Mouse (Mus musculus): Measurements from ENCODE around the gene Clasp2.
"Not testable (repeated sequence)": the region's sequence is repeated elsewhere in the genome, so short reads cannot be mapped to it uniquely, and the experiment has no call there.

Gene Clasp2

GRCm38 (mm10) chr9:113815836-113816235 lies 74.6 kb downstream of the Clasp2 start:
- no peak for DNase-seq (ENCODE audit: low spot score)

GRCm38 (mm10) chr9:113822150-113822549 lies 80.9 kb downstream of the Clasp2 start:
- DNase-seq (ENCODE audit: low spot score), result no peak

GRCm38 (mm10) chr9:113828719-113829118 lies 87.4 kb downstream of the Clasp2 start:
- no peak for DNase-seq (ENCODE audit: low spot score)

GRCm38 (mm10) chr9:113830219-113830618 lies 88.9 kb downstream of the Clasp2 start:
- DNase-seq (ENCODE audit: low spot score), result no peak

GRCm38 (mm10) chr9:113833481-113833880 lies 92.2 kb downstream of the Clasp2 start:
- no peak for DNase-seq (ENCODE audit: low spot score)

GRCm38 (mm10) chr9:113837001-113837400 lies 95.7 kb downstream of the Clasp2 start:
- no peak for DNase-seq (ENCODE audit: low spot score)

- no peak for DNase-seq (ENCODE audit: low spot score)
Observed at GRCm38 (mm10) chr9:113837461-113837860, 96.2 kb downstream of the Clasp2 start.

GRCm38 (mm10) chr9:113844029-113844428 lies 102.8 kb downstream of the Clasp2 start:
- no peak for DNase-seq (ENCODE audit: low spot score)

- DNase-seq (ENCODE audit: low spot score), result no peak
Observed at GRCm38 (mm10) chr9:113855441-113855840, 114.2 kb downstream of the Clasp2 start.

GRCm38 (mm10) chr9:113857281-113857928 lies 116.1 kb downstream of the Clasp2 start:
- no peak for DNase-seq (ENCODE audit: low spot score)

- DNase-seq (ENCODE audit: low spot score), result no peak
Observed at GRCm38 (mm10) chr9:113857929-113858440, 116.7 kb downstream of the Clasp2 start.

GRCm38 (mm10) chr9:113859420-113859819 lies 118.1 kb downstream of the Clasp2 start:
- no peak for DNase-seq (ENCODE audit: low spot score)

GRCm38 (mm10) chr9:113863370-113863999 lies 122.2 kb downstream of the Clasp2 start:
- no peak for DNase-seq (ENCODE audit: low spot score)

- DNase-seq (ENCODE audit: low spot score), result no peak
Observed at GRCm38 (mm10) chr9:113867951-113868350, 126.7 kb downstream of the Clasp2 start.

GRCm38 (mm10) chr9:113894903-113895302 lies 153.6 kb downstream of the Clasp2 start:
- no peak for DNase-seq (ENCODE audit: low spot score)

- no peak for DNase-seq (ENCODE audit: low spot score)
Observed at GRCm38 (mm10) chr9:113903136-113903535, 161.9 kb downstream of the Clasp2 start.

GRCm38 (mm10) chr9:113904315-113904714 lies 163.0 kb downstream of the Clasp2 start:
- not testable (repeated sequence) for DNase-seq (ENCODE audit: low spot score)

GRCm38 (mm10) chr9:113915789-113916188 lies 174.5 kb downstream of the Clasp2 start:
- DNase-seq (ENCODE audit: low spot score), result no peak

GRCm38 (mm10) chr9:113922677-113923076 lies 181.4 kb downstream of the Clasp2 start:
- no peak for DNase-seq (ENCODE audit: low spot score)

- no peak for DNase-seq (ENCODE audit: low spot score)
Observed at GRCm38 (mm10) chr9:113924883-113925282, 183.6 kb downstream of the Clasp2 start.

GRCm38 (mm10) chr9:113928591-113928990 lies 187.3 kb downstream of the Clasp2 start:
- DNase-seq (ENCODE audit: low spot score), result no peak

- no peak for DNase-seq (ENCODE audit: low spot score)
Observed at GRCm38 (mm10) chr9:113929676-113930075, 188.4 kb downstream of the Clasp2 start.

GRCm38 (mm10) chr9:113930534-113931374 lies 189.5 kb downstream of the Clasp2 start, which contains the start of gene Ubp1:
Ubp1 (plus strand) TSS chr9:113930934.
- DNase-seq (ENCODE audit: low spot score), result peak; percentile 98

Measured in layer of hippocampus, adult 11-12 months (tissue).